Mouse (Mus musculus) hindbrain, embryonic 13.5 days (tissue): ENCODE data around the gene Cnpy1. TPM values are rescaled to one million over a fixed set of nuclear protein-coding genes. Genes with fewer than 3 reads are reported as not detected.

Source experiments
- ATAC-seq: fragments of 200-750 bp; cut with Nextera tagmentation; 2 replicates; pipeline ENCODE4 v1.8.0; 2017; ENCODE audit warnings: moderate TSS enrichment; ENCODE audit not compliant: low FRiP score
- H3K27ac ChIP-seq: fragments of 300-500 bp; sonication (generic); 2 replicates; pipeline ENCODE4 v1.5.1; 2015; ENCODE audit warnings: inconsistent platforms, mild to moderate bottlenecking, moderate library complexity
- H3K27me3 ChIP-seq: fragments of 300-500 bp; sonication (generic); 2 replicates; pipeline ENCODE4 v1.6.1; 2015; ENCODE audit warnings: mild to moderate bottlenecking, inconsistent platforms
- H3K36me3 ChIP-seq: fragments of 300-500 bp; sonication (generic); 2 replicates; pipeline ENCODE4 v1.6.1; 2015; ENCODE audit warnings: mild to moderate bottlenecking, inconsistent platforms
- H3K4me1 ChIP-seq: fragments of 300-500 bp; sonication (generic); replicated peaks from 2 replicates; pipeline ENCODE4 v1.6.1; 2015; ENCODE audit warnings: inconsistent platforms
- H3K4me2 ChIP-seq: fragments of 300-500 bp; sonication (generic); 2 replicates; pipeline ENCODE4 v1.6.1; 2015; ENCODE audit warnings: inconsistent platforms, mild to moderate bottlenecking, moderate library complexity
- H3K4me3 ChIP-seq: fragments of 300-500 bp; sonication (generic); 2 replicates; pipeline ENCODE4 v1.5.1; 2015; ENCODE audit warnings: mild to moderate bottlenecking, inconsistent platforms
- H3K9ac ChIP-seq: fragments of 300-500 bp; sonication (generic); 2 replicates; pipeline ENCODE4 v1.6.1; 2015; ENCODE audit warnings: mild to moderate bottlenecking, inconsistent platforms
- H3K9me3 ChIP-seq: fragments of 300-500 bp; sonication (generic); 2 replicates; pipeline ENCODE4 v1.6.1; 2016; ENCODE audit warnings: inconsistent platforms
- WGBS: fragments of 180-500 bp; shearing (Covaris S2); methylation state at CpG from one replicate; pipeline ENCODE4 v1.1.7; 2015; 5-methylcytosine and 5-hydroxymethylcytosine counted together
- polyA plus RNA-seq: library from polyadenylated mRNA; unstranded; fragments of >200 nt; fragmentation: Nextera tagmentation; extraction: Ambion mirVana; gene quantifications from 2 replicates; pipeline ENCODE4 v1.2.1, GENCODE M21; 2015

Gene Cnpy1
- polyA plus RNA-seq, 1 experiment from 2014 or later: 33.9 TPM

- H3K9ac ChIP-seq: no peak overlapping the region
- WGBS: 86% methylated on average over 2 of the region's 2 CpGs
- no peak overlapping the region for H3K4me2 ChIP-seq
- no peak for ATAC-seq
- H3K4me1 ChIP-seq: peaks cover 16% of the 10 kb centered on the region
- no peaks in the 10 kb centered on the region for H3K27me3 ChIP-seq
- H3K27ac ChIP-seq: no peak overlapping the region
- H3K9me3 ChIP-seq: no peaks in the 10 kb centered on the region
- no peak overlapping the region for H3K4me3 ChIP-seq
- H3K36me3 ChIP-seq: no peaks in the 10 kb centered on the region
Measured at GRCm38 (mm10) chr5:28237715-28238114, 7.9 kb downstream of the Cnpy1 start.

GRCm38 (mm10) chr5:28237055-28237454 is 8.6 kb downstream of the Cnpy1 start:
- peak; percentile 58; the same call in 1 of the 2 replicates for ATAC-seq
- no peak overlapping the region for H3K27ac ChIP-seq
- 22% methylated on average over 4 of the region's 4 CpGs for WGBS
- H3K9me3 ChIP-seq: no peaks in the 10 kb centered on the region
- H3K4me1 ChIP-seq: peaks cover 16% of the 10 kb centered on the region
- no peak overlapping the region for H3K4me3 ChIP-seq
- H3K9ac ChIP-seq: no peak overlapping the region
- no peaks in the 10 kb centered on the region for H3K36me3 ChIP-seq
- no peaks in the 10 kb centered on the region for H3K27me3 ChIP-seq
- H3K4me2 ChIP-seq: no peak overlapping the region

DNA sequence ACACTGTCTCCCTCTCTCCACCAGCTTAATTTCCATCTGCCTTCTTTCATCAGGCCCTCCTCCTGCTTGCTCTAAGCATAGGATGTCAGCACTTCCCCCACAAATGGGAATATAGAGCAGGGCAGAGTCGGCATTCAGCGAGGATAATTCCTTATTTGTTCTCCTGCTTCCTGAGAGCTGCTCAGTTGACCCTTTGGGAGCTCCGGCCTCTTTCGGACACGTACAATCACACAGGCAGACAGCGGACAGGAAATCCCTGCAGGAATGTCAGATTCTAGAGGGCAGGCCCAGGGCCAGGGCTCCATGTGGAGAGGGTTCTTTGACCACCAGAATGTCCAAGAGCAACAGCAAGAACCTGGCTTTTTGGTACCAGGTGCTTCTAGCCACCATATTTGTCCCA is 9.5 kb downstream of the Cnpy1 start:
- no peaks in the 10 kb centered on the region for H3K27me3 ChIP-seq
- H3K4me3 ChIP-seq: no peak overlapping the region
- 12% methylated on average over 6 of the region's 6 CpGs for WGBS
- no peaks in the 10 kb centered on the region for H3K36me3 ChIP-seq
- H3K4me1 ChIP-seq: peaks cover 16% of the 10 kb centered on the region
- H3K9ac ChIP-seq: no peak overlapping the region
- no peaks in the 10 kb centered on the region for H3K9me3 ChIP-seq
- H3K27ac ChIP-seq: no peak overlapping the region
- ATAC-seq: no peak
- no peak overlapping the region for H3K4me2 ChIP-seq

DNA sequence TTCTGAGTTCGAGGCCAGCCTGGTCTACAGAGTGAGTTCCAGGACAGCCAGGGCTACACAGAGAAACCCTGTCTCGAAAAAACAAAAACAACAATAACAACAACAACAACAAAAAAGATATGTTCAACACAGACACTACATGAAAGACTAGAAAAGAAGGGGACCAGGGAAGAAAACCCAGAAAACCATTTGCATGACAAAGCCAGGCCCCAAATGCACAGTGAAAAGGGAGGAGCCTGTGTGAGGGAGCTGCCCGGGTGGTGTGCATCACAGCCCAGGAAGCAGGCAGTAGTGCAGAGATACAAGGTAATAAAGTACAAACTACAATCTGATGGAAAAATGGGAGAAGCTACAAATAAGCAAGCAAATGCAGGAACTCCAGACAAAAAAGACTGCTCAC is 13.5 kb downstream of the Cnpy1 start:
- 62% methylated on average over 3 of the region's 3 CpGs for WGBS
- Histone ChIP-seq H3K36me3 (no peaks in the 10 kb centered on the region), H3K9ac (no peak overlapping the region), H3K9me3 (no peaks in the 10 kb centered on the region; the same call in 1 of the 2 replicates), H3K27me3 (no peaks in the 10 kb centered on the region), H3K4me3 (no peak overlapping the region), H3K4me1 (peaks cover 9% of the 10 kb centered on the region), H3K27ac (no peak overlapping the region), H3K4me2 (no peak overlapping the region)
- no peak for ATAC-seq

DNA sequence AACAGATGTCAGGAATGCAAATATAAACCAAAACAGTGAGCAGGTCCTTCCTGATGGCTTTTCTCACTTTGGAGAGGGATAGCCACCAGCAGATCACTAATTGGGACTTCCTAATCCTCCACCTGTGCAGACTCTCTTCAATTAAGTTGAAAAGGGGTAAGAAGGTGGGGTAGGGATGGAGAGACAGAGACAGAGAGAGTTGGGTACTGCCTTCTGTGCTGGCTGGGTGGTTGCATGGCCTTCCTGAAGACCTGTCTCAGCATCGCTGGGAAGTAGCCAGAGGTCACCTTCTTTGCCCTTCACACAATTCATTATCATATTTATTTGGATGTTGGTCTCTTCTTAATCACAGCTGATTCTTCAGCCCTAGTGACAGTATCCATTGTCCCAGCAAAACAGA is 26.0 kb downstream of the Cnpy1 start:
- H3K4me1 ChIP-seq: no peaks in the 10 kb centered on the region
- H3K36me3 ChIP-seq: no peaks in the 10 kb centered on the region
- H3K4me3 ChIP-seq: no peak overlapping the region
- H3K4me2 ChIP-seq: no peak overlapping the region
- no peak overlapping the region for H3K9ac ChIP-seq
- H3K27me3 ChIP-seq: peaks cover 7% of the 10 kb centered on the region
- no peak overlapping the region for H3K27ac ChIP-seq
- H3K9me3 ChIP-seq: no peaks in the 10 kb centered on the region; the same call in 1 of the 2 replicates
- 82% methylated on average over 1 of the region's 1 CpGs for WGBS
- no peak for ATAC-seq

DNA sequence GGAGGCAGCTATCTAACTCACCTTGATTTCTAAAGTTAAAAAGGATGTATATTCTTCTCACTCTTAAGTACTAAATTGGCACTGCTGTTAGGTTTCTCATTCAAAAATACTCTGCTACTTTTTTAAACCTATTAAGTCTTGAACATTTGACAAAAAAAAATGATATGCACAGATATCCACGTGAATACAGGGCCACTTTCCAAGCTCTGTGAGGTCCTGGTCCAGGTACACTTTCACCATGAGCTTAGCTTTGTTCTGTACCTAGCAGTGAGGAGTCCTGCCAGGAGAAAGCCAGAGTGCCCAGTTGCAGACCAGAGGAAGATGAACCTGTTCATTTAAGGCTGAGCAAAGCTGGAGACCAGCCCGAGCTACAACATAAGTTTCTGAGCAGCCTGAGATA is 32.2 kb downstream of the Cnpy1 start:
- Histone ChIP-seq H3K4me1 (peaks cover 24% of the 10 kb centered on the region), H3K4me3 (no peak overlapping the region), H3K9ac (no peak overlapping the region), H3K9me3 (no peaks in the 10 kb centered on the region), H3K4me2 (no peak overlapping the region), H3K36me3 (no peaks in the 10 kb centered on the region), H3K27me3 (peaks cover 62% of the 10 kb centered on the region), H3K27ac (no peak overlapping the region)
- no peak for ATAC-seq
- 74% methylated on average over 2 of the region's 2 CpGs for WGBS

DNA sequence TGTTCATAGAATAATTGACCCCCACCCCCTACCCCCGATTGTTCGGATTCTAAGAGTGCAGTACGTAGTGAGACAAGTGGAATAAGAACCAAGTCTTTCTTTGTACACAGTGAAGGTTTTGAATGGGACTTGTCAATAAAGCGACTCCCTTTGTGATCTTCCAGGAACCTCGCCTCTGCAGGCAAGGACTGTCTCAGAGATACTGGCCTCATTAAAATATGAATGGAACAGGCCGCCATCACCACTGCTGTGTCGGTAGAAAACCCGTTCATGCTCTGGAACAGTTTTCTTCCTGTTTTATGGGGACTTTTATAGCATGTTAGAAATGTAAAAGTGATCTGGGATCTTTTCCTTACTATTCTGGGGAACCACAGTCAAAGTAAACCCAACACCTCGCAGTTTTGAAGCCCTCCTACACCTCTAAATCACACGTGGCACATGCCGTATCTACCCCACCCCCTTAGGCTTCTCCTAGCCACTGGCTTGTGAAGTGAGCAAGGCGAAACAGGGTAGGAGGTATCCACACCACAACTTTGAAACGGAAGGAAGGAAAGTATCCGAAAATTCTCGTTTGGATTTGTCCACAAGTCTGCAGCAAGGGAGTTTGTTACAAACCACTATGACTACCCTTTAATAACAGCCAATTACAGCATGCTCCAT is 33.8 kb downstream of the Cnpy1 start:
- Histone ChIP-seq H3K4me3 (no peak overlapping the region), H3K27me3 (peaks cover 74% of the 10 kb centered on the region), H3K9me3 (no peaks in the 10 kb centered on the region), H3K4me1 (peaks cover 24% of the 10 kb centered on the region), H3K36me3 (no peaks in the 10 kb centered on the region), H3K4me2 (peak overlapping the region; percentile 72), H3K27ac (peak overlapping the region; percentile 50; the same call in 1 of the 2 replicates), H3K9ac (no peak overlapping the region)
- ATAC-seq: peak; percentile 64; the same call in 1 of the 2 replicates
- 2% methylated on average over 15 of the region's 15 CpGs for WGBS

GRCm38 (mm10) chr5:28210591-28211550 is 34.7 kb downstream of the Cnpy1 start:
- WGBS: 2% methylated on average over 29 of the region's 29 CpGs
- peaks cover 24% of the 10 kb centered on the region for H3K4me1 ChIP-seq
- H3K4me3 ChIP-seq: peak overlapping the region; percentile 48
- peak overlapping the region; percentile 72 for H3K4me2 ChIP-seq
- H3K27me3 ChIP-seq: peaks cover 83% of the 10 kb centered on the region
- H3K27ac ChIP-seq: peak overlapping the region; percentile 30
- ATAC-seq: no peak
- H3K9me3 ChIP-seq: no peaks in the 10 kb centered on the region
- peak overlapping the region; percentile 73 for H3K9ac ChIP-seq
- H3K36me3 ChIP-seq: no peaks in the 10 kb centered on the region

DNA sequence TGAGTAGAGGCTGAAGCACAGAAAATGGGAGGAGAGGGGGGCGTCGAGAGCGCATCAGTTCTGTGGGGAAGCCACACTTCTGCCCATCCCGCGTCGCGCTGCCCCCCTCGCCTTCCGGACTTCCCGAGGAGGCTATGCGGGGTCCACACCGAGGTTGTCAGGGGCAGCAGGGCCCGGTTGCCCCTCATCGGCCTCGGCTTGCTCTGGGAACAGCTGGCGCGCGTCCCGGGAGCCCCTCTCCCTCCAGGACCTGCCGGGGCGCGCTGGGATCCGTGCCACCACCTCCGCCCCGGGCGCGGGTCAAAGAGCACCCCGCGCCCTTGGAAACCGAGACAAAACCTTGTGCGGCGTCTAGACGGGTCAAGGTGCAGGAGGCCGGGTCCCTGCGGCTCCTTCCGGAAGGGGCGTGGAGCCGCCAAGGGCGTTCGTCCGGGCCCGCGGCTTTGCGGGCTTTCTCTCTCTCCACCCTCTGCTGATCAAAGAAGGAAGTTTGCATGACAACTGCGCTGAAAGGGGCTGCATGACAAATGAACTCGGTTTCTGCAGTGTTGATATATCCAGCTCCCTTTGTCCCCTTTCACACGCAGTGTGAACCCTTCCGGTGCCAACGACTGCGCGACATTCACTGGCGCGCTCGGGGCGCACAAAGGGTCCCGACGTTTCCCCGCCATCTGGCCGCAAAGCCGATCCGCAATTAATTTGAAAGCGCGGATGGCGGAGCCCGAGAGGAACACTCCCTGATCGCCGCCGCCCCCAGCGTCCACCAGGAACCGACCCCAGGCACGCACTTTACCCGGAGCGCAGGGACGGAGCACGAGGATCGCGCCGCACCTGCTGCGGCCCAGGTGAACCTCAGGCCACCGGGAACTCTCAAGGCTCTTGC is 35.8 kb downstream of the Cnpy1 start:
- Histone ChIP-seq H3K27me3 (peaks cover 88% of the 10 kb centered on the region), H3K36me3 (no peaks in the 10 kb centered on the region), H3K9ac (peak overlapping the region; percentile 73), H3K9me3 (no peaks in the 10 kb centered on the region), H3K4me2 (peak overlapping the region; percentile 72), H3K4me3 (peak overlapping the region; percentile 48), H3K4me1 (peaks cover 24% of the 10 kb centered on the region), H3K27ac (peak overlapping the region; percentile 77)
- ATAC-seq: peak; percentile 77
- under 1% methylated on average over 80 of the region's 80 CpGs for WGBS

DNA sequence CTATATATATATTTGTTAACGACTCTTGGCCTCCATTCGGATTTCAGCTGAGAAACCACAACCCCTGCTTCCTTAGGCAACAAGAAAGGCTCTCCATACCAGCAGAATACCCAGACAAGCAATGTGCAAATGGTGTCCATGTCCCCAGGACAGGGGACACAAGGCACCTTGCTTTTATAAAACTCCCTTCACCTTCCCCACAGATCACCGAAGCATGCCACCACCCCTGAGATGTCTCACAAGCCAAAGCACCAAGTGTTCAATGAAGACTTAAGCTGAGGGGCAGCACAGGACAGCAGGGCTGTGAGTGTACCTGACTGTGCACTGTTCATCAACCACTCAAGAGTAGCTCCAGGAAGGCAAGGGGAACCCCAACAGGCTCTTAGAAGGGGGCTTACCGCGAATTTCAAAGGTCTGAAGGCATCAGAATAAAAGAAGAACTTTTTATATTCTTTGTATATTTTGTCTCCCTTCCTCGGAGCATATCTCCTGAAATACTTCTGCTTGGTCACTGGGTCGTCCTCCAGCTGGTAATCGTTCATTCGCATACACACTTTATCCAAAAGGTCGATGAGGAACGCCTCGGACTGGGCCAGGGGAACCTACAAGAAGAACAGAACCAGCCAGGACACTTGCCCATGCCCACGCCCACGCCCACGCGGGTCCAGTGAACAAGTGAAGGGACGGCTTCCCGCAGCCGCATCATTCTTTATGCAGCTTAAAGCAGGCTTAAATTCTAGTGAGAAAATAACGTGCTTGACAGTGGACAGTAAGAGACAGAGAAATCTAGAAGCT is 36.7 kb downstream of the Cnpy1 start:
- Histone ChIP-seq H3K4me2 (peak overlapping the region; percentile 72), H3K27ac (peak overlapping the region; percentile 77; the same call in 1 of the 2 replicates), H3K4me1 (peaks cover 24% of the 10 kb centered on the region), H3K9ac (peak overlapping the region; percentile 73), H3K27me3 (peaks cover 87% of the 10 kb centered on the region), H3K9me3 (no peaks in the 10 kb centered on the region), H3K36me3 (no peaks in the 10 kb centered on the region), H3K4me3 (peak overlapping the region; percentile 48)
- ATAC-seq: no peak
- WGBS: 11% methylated on average over 20 of the region's 20 CpGs

GRCm38 (mm10) chr5:28207043-28207442 is 38.6 kb downstream of the Cnpy1 start:
- ATAC-seq: no peak
- 0 out of 2 replicates have a peak overlapping the region, but pooled peaks have one; percentile 5 for H3K4me3 ChIP-seq
- no peaks in the 10 kb centered on the region for H3K36me3 ChIP-seq
- no peak overlapping the region for H3K27ac ChIP-seq
- H3K4me1 ChIP-seq: peaks cover 23% of the 10 kb centered on the region
- no peaks in the 10 kb centered on the region for H3K9me3 ChIP-seq
- H3K27me3 ChIP-seq: peaks cover 83% of the 10 kb centered on the region
- peak overlapping the region; percentile 26 for H3K4me2 ChIP-seq
- 0 out of 2 replicates have a peak overlapping the region, but pooled peaks have one; percentile 46 for H3K9ac ChIP-seq
- whole genome bisulfite sequencing: 68% methylated on average over 4 of the region's 4 CpGs
